Mouse (Mus musculus) spleen, adult 2 months (tissue): ENCODE results near the gene Dnah8. TPM values are rescaled to one million over a fixed set of nuclear protein-coding genes. Genes with fewer than 3 reads are reported as not detected.

Experiments used
- DNase-seq, 2 experiments: peaks; one replicate each; pipeline versions ENCODE4 v3.0.0 to v3.0.0-alpha.2; 2012 to 2021; ENCODE audit warnings: low spot score in 2 of 2, low read depth in 1 of 2
- H3K27ac ChIP-seq: fragments of 200-500 bp; 2 replicates; pipeline ENCODE4 v1.5.1; 2012; ENCODE audit warnings: low read length, inconsistent platforms; ENCODE audit not compliant: insufficient read depth
- H3K27me3 ChIP-seq: fragments of 200-500 bp; 2 replicates; pipeline ENCODE4 v1.6.1; 2012; ENCODE audit warnings: mild to moderate bottlenecking, moderate library complexity, low read length, inconsistent platforms; ENCODE audit not compliant: control insufficient read depth, insufficient read depth
- H3K36me3 ChIP-seq: fragments of 200-500 bp; 2 replicates; pipeline ENCODE4 v1.6.1; 2012; ENCODE audit warnings: mild to moderate bottlenecking, low read length, inconsistent platforms; ENCODE audit not compliant: control insufficient read depth, insufficient read depth
- H3K4me1 ChIP-seq: fragments of 200-500 bp; 2 replicates; pipeline ENCODE4 v1.6.1; 2011; ENCODE audit warnings: inconsistent platforms; ENCODE audit not compliant: control insufficient read depth, insufficient read depth, insufficient read length
- H3K4me3 ChIP-seq: fragments of 200-500 bp; 2 replicates; pipeline ENCODE4 v1.5.1; 2011; ENCODE audit warnings: mild to moderate bottlenecking, inconsistent platforms; ENCODE audit not compliant: insufficient read depth, insufficient read length; ENCODE audit errors: extremely low read depth
- CTCF ChIP-seq: fragments of 200-500 bp; IDR thresholded peaks from 2 replicates; pipeline ENCODE4 v1.5.1; 2011; ENCODE audit warnings: mild to moderate bottlenecking, inconsistent platforms; ENCODE audit not compliant: insufficient read depth, insufficient read length, insufficient replicate concordance; ENCODE audit errors: extremely low read depth
- POLR2A ChIP-seq: fragments of 200-500 bp; IDR thresholded peaks from 2 replicates; pipeline ENCODE4 v1.6.1; 2011; ENCODE audit warnings: low read depth, low read length, inconsistent platforms
- WGBS: fragments of 180-500 bp; shearing (Covaris S2); methylation state at CpG from one replicate; pipeline ENCODE4 v1.1.7; 2018; 5-methylcytosine and 5-hydroxymethylcytosine counted together
- polyA plus RNA-seq: library from polyadenylated mRNA; depleted of rRNA; stranded (reverse); fragments of >200 nt; gene quantifications from 2 replicates; pipeline ENCODE4 v1.2.3, GENCODE M21; 2012

Gene Dnah8
- polyA plus RNA-seq, 1 experiment = 10.2 TPM

- no peak for DNase-seq
- Histone ChIP-seq H3K27me3 (no peaks in the 10 kb centered on the region), H3K27ac (no peak overlapping the region), H3K36me3 (no peaks in the 10 kb centered on the region), H3K4me1 (no peaks in the 10 kb centered on the region), H3K4me3 (no peak overlapping the region)
- 89% methylated on average over 3 of the region's 3 CpGs for WGBS
- no peak for TF ChIP-seq CTCF
- TF ChIP-seq POLR2A = no peak
These were observed 41.8 kb upstream of the Dnah8 start for GRCm38 (mm10) chr17:30582313-30582712.

- H3K4me3 ChIP-seq = no peak overlapping the region
- H3K36me3 ChIP-seq = no peaks in the 10 kb centered on the region
- no peak overlapping the region for H3K27ac ChIP-seq
- TF ChIP-seq POLR2A = no peak
- no peak for TF ChIP-seq CTCF
- no peaks in the 10 kb centered on the region for H3K4me1 ChIP-seq
- no peak for DNase-seq
- 79% methylated on average over 2 of the region's 2 CpGs for WGBS
- no peaks in the 10 kb centered on the region for H3K27me3 ChIP-seq
These were observed 40.7 kb upstream of the Dnah8 start for GRCm38 (mm10) chr17:30583258-30584001.

GRCm38 (mm10) chr17:30590417-30591198 lies 33.5 kb upstream of the Dnah8 start:
- peaks cover 5% of the 10 kb centered on the region; the same call in 1 of the 2 replicates for H3K4me1 ChIP-seq
- no peaks in the 10 kb centered on the region for H3K27me3 ChIP-seq
- no peak overlapping the region for H3K27ac ChIP-seq
- H3K36me3 ChIP-seq = no peaks in the 10 kb centered on the region; the same call in none of the 2 replicates
- H3K4me3 ChIP-seq = no peak overlapping the region
- no peak for TF ChIP-seq POLR2A
- peak; percentile 18; the same call in 1 of the 2 replicates for TF ChIP-seq CTCF
- 70% methylated on average over 17 of the region's 17 CpGs for WGBS
- peak in 1 of 2 experiments; percentile 42 for DNase-seq

GRCm38 (mm10) chr17:30594407-30594806 lies 29.7 kb upstream of the Dnah8 start:
- WGBS = 83% methylated on average over 5 of the region's 5 CpGs
- no peak for TF ChIP-seq CTCF
- TF ChIP-seq POLR2A = no peak
- peaks cover 5% of the 10 kb centered on the region; the same call in 1 of the 2 replicates for H3K4me1 ChIP-seq
- H3K27me3 ChIP-seq = no peaks in the 10 kb centered on the region
- no peak overlapping the region for H3K4me3 ChIP-seq
- H3K36me3 ChIP-seq = peaks cover 16% of the 10 kb centered on the region
- no peak overlapping the region for H3K27ac ChIP-seq
- no peak for DNase-seq

- WGBS = 82% methylated on average over 6 of the region's 6 CpGs
- Histone ChIP-seq H3K27me3 (no peaks in the 10 kb centered on the region), H3K27ac (no peak overlapping the region), H3K4me1 (peaks cover 5% of the 10 kb centered on the region; the same call in 1 of the 2 replicates), H3K36me3 (peaks cover 16% of the 10 kb centered on the region), H3K4me3 (no peak overlapping the region)
- no peak for DNase-seq
- no peak for TF ChIP-seq CTCF
- TF ChIP-seq POLR2A = no peak
These were observed 29.3 kb upstream of the Dnah8 start for GRCm38 (mm10) chr17:30594846-30595245.

GRCm38 (mm10) chr17:30597786-30598185 lies 26.4 kb upstream of the Dnah8 start:
- no peak for DNase-seq
- no peak overlapping the region for H3K27ac ChIP-seq
- TF ChIP-seq CTCF (no peak), POLR2A (no peak)
- peaks cover 3% of the 10 kb centered on the region; the same call in 1 of the 2 replicates for H3K4me1 ChIP-seq
- H3K27me3 ChIP-seq = no peaks in the 10 kb centered on the region
- H3K36me3 ChIP-seq = peaks cover 23% of the 10 kb centered on the region
- WGBS = 96% methylated on average over 9 of the region's 9 CpGs
- no peak overlapping the region for H3K4me3 ChIP-seq

GRCm38 (mm10) chr17:30598300-30598699 lies 25.9 kb upstream of the Dnah8 start:
- WGBS = 93% methylated on average over 5 of the region's 5 CpGs
- Histone ChIP-seq H3K27ac (no peak overlapping the region), H3K36me3 (peaks cover 26% of the 10 kb centered on the region), H3K4me1 (no peaks in the 10 kb centered on the region), H3K27me3 (no peaks in the 10 kb centered on the region), H3K4me3 (no peak overlapping the region)
- DNase-seq = no peak
- TF ChIP-seq CTCF = no peak
- no peak for TF ChIP-seq POLR2A
